Mouse (Mus musculus): ENCODE results near the gene H2-Ob.
"Not testable (repeated sequence)": the region's sequence is repeated elsewhere in the genome, so short reads cannot be mapped to it uniquely, and the experiment has no call there.

The H2-Ob gene

GRCm38 (mm10) chr17:34207866-34208265 is 30.8 kb upstream of the H2-Ob start:
- no peak for DNase-seq (ENCODE audit: low read depth, low spot score)

DNA sequence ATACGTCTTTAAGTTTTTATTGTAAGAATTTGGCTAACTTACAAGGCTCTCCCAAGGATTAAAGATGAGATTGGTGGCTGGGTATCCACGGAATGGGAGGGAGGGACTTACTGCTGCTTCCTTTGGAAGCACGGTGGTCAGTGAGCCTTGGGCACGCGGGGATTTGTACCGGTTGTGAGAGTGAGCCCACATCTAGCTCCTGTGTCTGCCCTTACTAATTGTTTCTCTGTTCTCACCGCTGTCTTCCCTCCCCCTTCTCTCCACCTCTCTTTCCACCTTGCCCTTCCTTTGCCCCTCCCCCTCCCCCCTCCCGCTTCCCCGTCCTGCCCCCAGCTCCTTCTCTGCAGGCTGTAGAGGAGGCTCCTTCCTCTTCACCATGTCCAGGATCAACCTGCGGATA is 30.3 kb upstream of the H2-Ob start:
- no peak for DNase-seq (ENCODE audit: low read depth, low spot score)

- no peak for DNase-seq (ENCODE audit: low read depth, low spot score)
Observed at GRCm38 (mm10) chr17:34209680-34210079, 29.0 kb upstream of the H2-Ob start.

DNA sequence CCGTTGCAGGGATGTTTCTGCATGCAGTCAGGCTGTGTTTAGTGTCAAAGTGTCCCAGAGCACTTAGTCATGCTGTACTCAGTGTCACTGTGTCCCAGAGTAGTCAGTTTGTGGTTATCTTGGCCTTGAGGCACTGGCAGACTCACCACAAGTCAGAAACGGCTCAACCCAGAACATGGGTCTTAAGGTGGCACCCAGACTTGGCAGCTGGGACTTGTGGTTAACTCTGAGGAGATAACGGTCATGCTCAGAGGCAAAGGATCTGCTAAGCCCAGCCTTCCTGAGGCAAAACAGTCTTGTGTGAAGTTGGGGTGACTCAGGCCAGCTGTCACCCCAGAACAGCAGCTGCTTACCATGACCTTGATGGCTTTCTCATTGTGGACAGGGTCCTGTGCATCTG is 28.1 kb upstream of the H2-Ob start:
- DNase-seq (ENCODE audit: low read depth, low spot score): no peak

GRCm38 (mm10) chr17:34211746-34212365 is 26.8 kb upstream of the H2-Ob start:
- no peak for DNase-seq (ENCODE audit: low read depth, low spot score)

GRCm38 (mm10) chr17:34213936-34214335 is 24.8 kb upstream of the H2-Ob start:
- DNase-seq (ENCODE audit: low read depth, low spot score): no peak

DNA sequence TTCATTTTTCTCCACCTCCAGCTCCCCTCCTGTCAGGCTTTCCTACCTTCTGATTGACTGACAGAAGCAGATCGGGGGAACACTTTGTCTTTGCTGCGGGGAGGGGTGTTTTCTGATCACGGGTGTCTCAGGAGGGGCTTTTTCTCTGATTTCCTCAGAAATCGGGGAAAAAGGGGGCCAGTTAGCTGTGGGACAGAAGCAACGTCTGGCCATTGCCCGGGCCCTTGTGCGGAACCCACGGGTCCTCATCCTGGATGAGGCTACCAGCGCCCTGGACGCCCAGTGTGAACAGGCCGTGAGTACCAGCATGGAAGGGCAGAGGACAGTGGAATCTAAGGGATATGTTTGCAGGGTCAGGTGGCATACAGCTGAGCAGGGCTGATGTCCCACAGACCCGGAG is 23.5 kb upstream of the H2-Ob start:
- DNase-seq (ENCODE audit: low read depth, low spot score): no peak

DNA sequence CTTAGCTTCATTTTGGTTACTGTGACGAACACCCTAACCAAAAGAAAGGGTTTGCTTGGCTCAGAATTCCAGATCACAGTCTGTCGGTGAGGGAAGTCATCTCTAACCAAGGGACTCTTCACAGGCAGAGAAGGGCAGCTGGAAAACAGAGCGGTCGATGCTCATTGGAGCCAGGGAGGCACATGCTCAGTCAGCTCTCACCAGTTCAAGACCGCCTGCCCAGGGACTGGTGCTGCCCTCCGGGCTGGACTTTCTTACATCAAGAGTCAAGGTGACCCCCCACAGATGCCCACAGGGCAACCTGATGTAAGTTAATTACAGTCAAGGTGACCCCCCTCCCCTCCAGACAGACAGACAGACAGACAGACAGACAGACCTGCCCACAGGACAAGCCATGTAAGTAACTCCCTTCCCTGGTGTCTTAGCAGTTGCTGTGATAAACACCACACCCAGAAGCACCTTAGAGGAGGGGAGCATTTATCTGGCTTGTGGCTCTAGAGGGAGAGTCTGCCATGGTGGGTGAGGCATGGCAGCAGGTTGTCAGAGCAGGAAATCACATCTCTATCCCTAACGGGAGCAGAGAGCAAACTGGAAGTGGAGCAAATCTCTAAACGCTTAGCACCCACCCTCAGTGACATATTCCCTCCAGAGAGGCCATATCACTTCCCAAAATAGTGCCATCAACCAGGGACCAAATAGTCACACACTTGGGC is 21.3 kb upstream of the H2-Ob start:
- DNase-seq (ENCODE audit: low read depth, low spot score): no peak

DNA sequence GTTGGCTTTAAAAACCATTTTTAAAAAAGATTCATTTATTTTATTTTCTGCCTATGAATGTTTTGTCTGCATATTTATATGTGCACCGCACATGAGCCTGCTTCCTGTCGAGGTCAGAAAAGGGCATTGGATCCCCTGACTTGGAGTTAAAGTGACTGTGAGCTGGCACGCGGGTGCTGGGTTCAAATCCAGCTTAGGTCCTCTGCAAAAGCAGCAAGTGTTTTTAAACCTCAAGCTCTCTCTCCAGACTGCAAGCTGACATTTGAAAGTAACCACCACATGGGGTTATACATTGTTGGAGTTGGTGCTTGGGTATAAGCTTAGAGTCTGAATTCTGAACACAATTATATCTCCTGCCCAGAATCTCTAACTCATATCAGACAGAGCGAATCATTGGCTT is 20.7 kb upstream of the H2-Ob start:
- DNase-seq (ENCODE audit: low read depth, low spot score): no peak

DNA sequence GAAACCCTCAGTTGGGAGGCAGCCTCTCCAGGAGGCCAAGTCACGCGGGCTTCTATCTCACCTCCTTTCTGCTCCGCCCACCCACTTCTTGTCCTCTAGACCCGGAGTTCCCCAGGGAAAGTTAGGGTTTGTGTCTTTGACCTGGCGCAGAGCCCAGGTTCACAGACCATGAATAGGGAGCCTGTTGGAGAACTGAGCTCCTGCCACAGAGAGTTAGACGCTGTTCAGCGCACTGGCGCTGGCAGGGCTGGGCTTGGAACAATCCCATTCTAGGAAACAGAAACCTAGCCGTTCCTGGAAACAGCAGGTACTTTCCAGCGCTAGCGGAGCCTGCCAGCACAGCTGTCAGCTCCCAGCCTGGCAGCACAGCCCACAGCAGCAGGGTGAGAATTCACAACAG is 20.0 kb upstream of the H2-Ob start:
- no peak for DNase-seq (ENCODE audit: low read depth, low spot score)

GRCm38 (mm10) chr17:34219096-34219495 is 19.6 kb upstream of the H2-Ob start:
- DNase-seq (ENCODE audit: low read depth, low spot score): not testable (repeated sequence)

DNA sequence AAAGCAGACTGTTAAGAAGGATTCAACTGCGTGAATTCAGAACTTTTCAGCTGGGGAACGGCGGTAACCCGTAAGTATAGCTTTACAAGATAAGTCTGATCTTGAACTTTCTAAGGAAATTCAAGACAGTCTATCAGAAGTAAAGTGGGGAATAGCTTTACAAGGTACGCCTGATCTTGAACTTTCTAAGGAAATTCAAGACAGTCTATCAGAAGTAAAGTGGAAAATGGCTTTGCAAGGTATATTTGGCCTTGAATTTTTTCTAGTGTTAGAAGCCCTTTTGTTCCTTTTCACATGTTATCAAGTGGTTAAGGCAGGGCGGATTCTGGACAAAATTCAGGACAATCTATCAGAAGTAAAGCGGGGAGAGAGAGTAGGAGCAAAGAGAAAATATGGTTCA is 18.9 kb upstream of the H2-Ob start:
- not testable (repeated sequence) for DNase-seq (ENCODE audit: low read depth, low spot score)

GRCm38 (mm10) chr17:34220401-34220800 is 18.3 kb upstream of the H2-Ob start:
- not testable (repeated sequence) for DNase-seq (ENCODE audit: low read depth, low spot score)

- no peak for DNase-seq (ENCODE audit: low read depth, low spot score)
Observed at GRCm38 (mm10) chr17:34224816-34225215, 13.9 kb upstream of the H2-Ob start.

GRCm38 (mm10) chr17:34225426-34225825 is 13.3 kb upstream of the H2-Ob start:
- no peak for DNase-seq (ENCODE audit: low read depth, low spot score)

GRCm38 (mm10) chr17:34225911-34226310 is 12.8 kb upstream of the H2-Ob start:
- DNase-seq (ENCODE audit: low read depth, low spot score): not testable (repeated sequence)

GRCm38 (mm10) chr17:34230971-34231370 is 7.7 kb upstream of the H2-Ob start:
- not testable (repeated sequence) for DNase-seq (ENCODE audit: low read depth, low spot score)

DNA sequence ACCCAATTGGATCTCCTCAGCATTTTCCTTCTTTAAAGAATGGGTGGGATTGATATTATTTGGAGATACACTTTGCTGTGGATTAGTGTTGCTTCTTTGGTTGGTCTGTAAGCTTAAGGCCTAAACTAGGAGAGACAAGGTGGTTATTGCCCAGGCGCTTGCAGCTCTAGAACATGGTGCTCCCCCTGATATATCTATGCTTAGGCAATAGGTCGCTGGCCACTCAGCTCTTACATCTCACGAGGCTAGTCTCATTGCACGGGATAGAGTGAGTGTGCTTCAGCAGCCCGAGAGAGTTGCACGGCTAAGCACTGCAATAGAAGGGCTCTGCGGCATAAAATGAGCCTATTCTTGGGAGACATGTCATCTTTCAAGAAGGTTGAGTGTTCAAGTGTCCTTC is 6.7 kb upstream of the H2-Ob start:
- not testable (repeated sequence) for DNase-seq (ENCODE audit: low read depth, low spot score)

DNA sequence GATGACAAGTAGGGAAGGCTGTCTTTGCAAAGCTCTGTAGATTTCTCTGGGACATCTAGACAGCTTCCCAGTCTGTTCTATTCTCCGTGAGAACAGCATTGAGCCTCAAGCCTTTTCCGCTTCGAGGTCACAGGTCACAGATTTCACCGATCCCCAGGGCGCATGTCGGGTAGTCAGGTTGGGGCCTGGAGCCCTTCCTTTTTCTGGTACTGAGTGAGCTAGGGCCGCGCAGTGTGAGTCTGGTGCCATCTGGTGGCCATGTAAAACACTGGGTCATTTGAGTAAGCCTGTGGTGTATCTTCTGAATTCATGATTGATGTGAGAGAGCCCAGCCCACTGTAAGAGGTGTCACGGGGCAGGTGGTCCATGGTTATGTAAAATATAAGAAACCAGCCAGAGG is 3.8 kb upstream of the H2-Ob start:
- DNase-seq (ENCODE audit: low read depth, low spot score): peak; percentile 58

- DNase-seq (ENCODE audit: low read depth, low spot score): no peak
Observed at GRCm38 (mm10) chr17:34236691-34237090, 2.0 kb upstream of the H2-Ob start.

DNA sequence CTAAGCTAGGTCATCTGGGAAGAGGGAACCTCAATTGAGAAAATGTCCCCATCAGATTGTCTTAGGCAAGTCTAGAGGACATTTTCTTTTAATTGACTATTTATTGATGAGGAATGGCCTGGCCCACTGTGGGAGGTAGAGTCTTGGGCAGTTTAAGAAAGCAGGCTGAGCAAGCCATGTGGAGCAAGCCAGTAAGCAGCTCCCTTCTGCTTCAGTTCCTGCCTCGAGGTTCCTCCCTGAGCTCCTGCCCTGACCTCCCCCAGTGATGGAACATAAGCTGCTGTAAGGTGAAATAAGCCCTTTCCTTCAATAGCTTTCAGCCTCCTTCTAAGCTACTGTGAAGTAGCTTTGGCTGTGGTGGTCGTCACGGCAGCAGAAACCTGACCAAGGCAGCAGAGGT is 962 bp upstream of the H2-Ob start:
- DNase-seq (ENCODE audit: low read depth, low spot score): no peak

DNA sequence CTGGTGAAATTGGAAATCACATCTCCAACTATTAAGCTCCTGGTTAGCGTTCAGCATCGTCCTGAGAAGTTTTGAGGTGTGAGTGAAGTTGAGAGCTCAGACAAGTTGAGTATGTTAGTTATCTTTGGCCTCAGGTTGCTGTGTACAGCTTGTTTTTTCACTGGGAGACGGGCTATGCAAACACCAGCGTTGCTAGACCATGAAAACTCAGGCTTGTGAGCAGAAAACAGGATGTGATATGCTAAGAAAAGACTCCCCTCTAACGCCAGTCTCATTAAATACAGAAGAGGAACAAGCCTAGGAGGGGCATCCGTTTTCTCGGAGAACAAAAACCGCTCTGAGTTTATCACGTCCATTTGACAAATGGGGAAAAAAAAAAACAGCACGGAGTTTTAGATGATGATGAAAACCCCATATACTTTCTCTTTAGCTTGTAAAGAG is 918 bp downstream of the H2-Ob start:
- no peak for DNase-seq (ENCODE audit: low read depth, low spot score)

DNA sequence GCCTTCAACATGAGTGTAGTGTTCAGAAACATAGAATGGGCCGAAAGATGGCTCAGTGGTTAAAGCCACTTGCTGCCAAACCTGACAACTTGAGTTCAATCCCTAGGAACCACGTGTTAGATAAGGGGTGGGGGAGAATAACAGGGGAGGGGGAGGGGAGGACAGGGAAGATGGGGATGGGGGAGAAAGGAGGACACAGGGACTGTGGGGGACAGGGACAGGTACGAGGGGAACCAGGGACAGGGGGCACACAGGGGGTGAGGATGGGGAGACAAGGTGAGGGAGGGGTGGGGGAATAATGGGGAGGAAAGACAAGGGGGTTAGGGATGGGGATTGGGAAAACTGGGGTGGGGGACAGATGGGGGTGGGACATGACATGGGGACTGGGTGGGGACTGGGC is 1.7 kb downstream of the H2-Ob start:
- no peak for DNase-seq (ENCODE audit: low read depth, low spot score)
